Mouse (Mus musculus): ENCODE results near the gene Tes.

GRCm38 (mm10) chr6:17059501-17059900, 5.4 kb upstream of the Tes start:
- TF ChIP-seq CTCF (conservative IDR thresholded peaks at IDR 0.05 in 1 of 2, IDR thresholded peaks at IDR 0.05 in 1 of 2; ENCODE audit: low read depth in 2 of 2, low read length in 2 of 2) (no peak), ZNF384 (IDR thresholded peaks at IDR 0.05; ENCODE audit: low read depth, low read length) (no peak), MEF2A (IDR thresholded peaks at IDR 0.05; ENCODE audit: borderline replicate concordance, low read depth, low read length) (no peak), RAD21 (IDR thresholded peaks at IDR 0.05; ENCODE audit: low read depth, low read length) (no peak), HCFC1 (IDR thresholded peaks at IDR 0.05; ENCODE audit: low read depth, low read length) (no peak), E2F4 (IDR thresholded peaks at IDR 0.05; ENCODE audit: insufficient replicate concordance, low read depth, low read length) (no peak), CHD1 (IDR thresholded peaks at IDR 0.05; ENCODE audit: low read depth, low read length) (no peak), SMC3 (IDR thresholded peaks at IDR 0.05; ENCODE audit: low read depth, low read length) (no peak), POLR2A (IDR thresholded peaks at IDR 0.05; ENCODE audit: low read depth, low read length) (no peak), MAZ (IDR thresholded peaks at IDR 0.05; ENCODE audit: low read depth, low read length) (no peak), MAX (IDR thresholded peaks at IDR 0.05; ENCODE audit: low read length) (no peak), POLR2AphosphoS2 (IDR thresholded peaks at IDR 0.05; ENCODE audit: low read depth, low read length) (no peak), JUND (conservative IDR thresholded peaks at IDR 0.05; ENCODE audit: low read depth, low read length) (no peak)

Data from CH12.LX (cell line).